Mouse (Mus musculus): Measurements from ENCODE around the gene Med16.
A peak's percentile ranks its signal among the peaks of the same experiment; 100 is the strongest.

DNA sequence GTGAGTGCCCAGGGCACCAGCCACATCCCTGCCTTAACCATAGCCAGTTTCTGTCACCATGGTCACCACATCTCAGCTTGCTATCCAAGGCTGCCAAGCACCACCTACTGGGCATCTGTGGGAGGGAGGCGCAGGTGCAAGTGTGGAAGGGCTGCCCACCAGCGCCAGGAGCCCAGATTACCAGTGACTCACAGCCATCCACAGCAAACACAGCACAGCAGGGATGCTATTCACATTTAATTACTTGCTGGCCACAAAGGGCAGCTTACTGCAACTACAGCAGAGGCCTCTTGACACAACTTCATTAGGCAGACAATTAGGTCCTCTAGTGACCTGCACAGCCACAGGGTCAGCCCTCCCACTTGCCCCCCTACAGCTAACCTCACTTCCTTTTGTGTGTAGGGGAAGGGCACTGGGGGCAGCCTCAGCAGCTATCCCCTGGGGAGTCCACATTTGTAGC, 7.7 kb downstream of the Med16 start:
- peak; percentile 47 for TF ChIP-seq CTCF (IDR thresholded peaks at IDR 0.05; ENCODE audit: borderline replicate concordance, extremely low read depth, insufficient read depth, insufficient read length)
- no peak for TF ChIP-seq POLR2A (IDR thresholded peaks at IDR 0.05; ENCODE audit: borderline replicate concordance, extremely low read depth, insufficient read depth, insufficient read length, poor library complexity, severe bottlenecking)
